Mouse (Mus musculus): ENCODE measurements around the gene Catsperd. TPM values are rescaled to one million over a fixed set of nuclear protein-coding genes. Genes with fewer than 3 reads are reported as not detected.
A peak's percentile ranks its signal among the peaks of the same experiment; 100 is the strongest.

Gene Catsperd
- polyA plus RNA-seq, 1 experiment from 2014 or later = 0.78 TPM

GRCm38 (mm10) chr17:56656171-56656570, 28.2 kb downstream of the Catsperd start:
- H3K27me3 ChIP-seq (ENCODE audit: insufficient read depth, low read length) = no peaks in the 10 kb centered on the region
- no peaks in the 10 kb centered on the region for H3K36me3 ChIP-seq (ENCODE audit: insufficient read depth, low read length)
- no peak overlapping the region for H3K9ac ChIP-seq (ENCODE audit: low read depth, low read length)
- no peak overlapping the region for H3K4me2 ChIP-seq (ENCODE audit: low read length)
- H3K4me3 ChIP-seq (replicated peaks; ENCODE audit: low read depth, low read length) = no peak overlapping the region
- H3K4me1 ChIP-seq (replicated peaks; ENCODE audit: insufficient read depth, low read length) = no peaks in the 10 kb centered on the region
- H3K9me3 ChIP-seq (replicated peaks; ENCODE audit: low read length) = no peaks in the 10 kb centered on the region
- H3K27ac ChIP-seq = no peak overlapping the region
- no peak for DNase-seq (ENCODE audit: low spot score)
- WGBS = 86% methylated on average over 6 of the region's 6 CpGs
- no peak for ATAC-seq (replicated peaks; ENCODE audit: low FRiP score, low read depth)
- no peak for TF ChIP-seq CTCF (IDR thresholded peaks at IDR 0.05; ENCODE audit: low read depth)

DNA sequence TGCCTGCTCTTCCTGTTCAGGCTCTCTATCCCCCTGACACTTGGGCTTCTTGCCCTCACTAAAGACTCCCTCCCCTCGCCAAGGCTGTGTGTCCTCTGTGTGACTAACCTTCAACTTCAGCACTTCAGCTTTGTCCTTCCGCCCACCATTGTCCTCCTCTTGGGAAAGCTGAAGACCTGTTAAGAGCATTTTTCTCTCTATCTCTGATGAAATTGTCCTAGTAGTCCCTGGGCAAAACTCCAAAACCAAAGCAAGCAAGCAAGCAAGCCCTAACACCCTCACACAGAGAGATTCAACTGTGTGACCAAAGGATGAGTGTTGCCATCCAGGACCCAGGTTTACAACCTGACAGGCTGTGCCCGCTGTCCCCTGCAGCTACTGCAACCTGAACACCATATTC, 35.7 kb downstream of the Catsperd start:
- no peaks in the 10 kb centered on the region for H3K9me3 ChIP-seq (replicated peaks; ENCODE audit: low read length)
- peaks cover 10% of the 10 kb centered on the region for H3K4me1 ChIP-seq (replicated peaks; ENCODE audit: insufficient read depth, low read length)
- 56% methylated on average over 3 of the region's 3 CpGs for WGBS
- no peak for ATAC-seq (replicated peaks; ENCODE audit: low FRiP score, low read depth)
- H3K27ac ChIP-seq = no peak overlapping the region
- no peak for TF ChIP-seq CTCF (IDR thresholded peaks at IDR 0.05; ENCODE audit: low read depth)
- DNase-seq (ENCODE audit: low spot score) = no peak
- no peaks in the 10 kb centered on the region for H3K36me3 ChIP-seq (ENCODE audit: insufficient read depth, low read length)
- no peak overlapping the region for H3K9ac ChIP-seq (ENCODE audit: low read depth, low read length)
- peak overlapping the region; percentile 45 for H3K4me2 ChIP-seq (ENCODE audit: low read length)
- H3K27me3 ChIP-seq (ENCODE audit: insufficient read depth, low read length) = no peaks in the 10 kb centered on the region
- H3K4me3 ChIP-seq (replicated peaks; ENCODE audit: low read depth, low read length) = no peak overlapping the region

DNA sequence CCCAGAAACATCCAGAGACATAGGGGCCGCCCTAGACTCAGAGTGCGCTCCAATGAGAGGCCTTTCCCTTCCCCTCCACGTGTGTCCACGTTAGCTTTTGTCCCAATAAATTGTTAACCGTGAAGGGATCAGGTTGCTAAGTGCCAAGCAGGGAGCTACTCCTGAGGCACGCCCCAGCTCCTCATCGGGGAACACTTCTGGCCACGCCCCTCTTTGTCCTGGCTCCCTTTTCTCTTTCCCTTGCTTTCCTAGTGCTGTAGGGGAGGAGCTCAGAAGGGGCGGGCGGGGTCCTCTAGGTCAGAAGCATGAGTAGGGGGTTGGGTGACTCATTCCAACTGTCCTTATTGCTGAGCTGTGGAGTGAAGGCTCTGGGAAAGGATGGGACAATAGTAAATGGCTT, 36.4 kb downstream of the Catsperd start:
- H3K9ac ChIP-seq (ENCODE audit: low read depth, low read length) = no peak overlapping the region
- peak; percentile 34 for ATAC-seq (replicated peaks; ENCODE audit: low FRiP score, low read depth)
- no peaks in the 10 kb centered on the region for H3K36me3 ChIP-seq (ENCODE audit: insufficient read depth, low read length)
- 2% methylated on average over 10 of the region's 10 CpGs for WGBS
- H3K4me3 ChIP-seq (replicated peaks; ENCODE audit: low read depth, low read length) = no peak overlapping the region
- H3K27me3 ChIP-seq (ENCODE audit: insufficient read depth, low read length) = no peaks in the 10 kb centered on the region
- no peak for TF ChIP-seq CTCF (IDR thresholded peaks at IDR 0.05; ENCODE audit: low read depth)
- H3K27ac ChIP-seq = no peak overlapping the region
- peak; percentile 68 for DNase-seq (ENCODE audit: low spot score)
- no peaks in the 10 kb centered on the region for H3K9me3 ChIP-seq (replicated peaks; ENCODE audit: low read length)
- peak overlapping the region; percentile 45 for H3K4me2 ChIP-seq (ENCODE audit: low read length)
- peaks cover 12% of the 10 kb centered on the region for H3K4me1 ChIP-seq (replicated peaks; ENCODE audit: insufficient read depth, low read length)

DNA sequence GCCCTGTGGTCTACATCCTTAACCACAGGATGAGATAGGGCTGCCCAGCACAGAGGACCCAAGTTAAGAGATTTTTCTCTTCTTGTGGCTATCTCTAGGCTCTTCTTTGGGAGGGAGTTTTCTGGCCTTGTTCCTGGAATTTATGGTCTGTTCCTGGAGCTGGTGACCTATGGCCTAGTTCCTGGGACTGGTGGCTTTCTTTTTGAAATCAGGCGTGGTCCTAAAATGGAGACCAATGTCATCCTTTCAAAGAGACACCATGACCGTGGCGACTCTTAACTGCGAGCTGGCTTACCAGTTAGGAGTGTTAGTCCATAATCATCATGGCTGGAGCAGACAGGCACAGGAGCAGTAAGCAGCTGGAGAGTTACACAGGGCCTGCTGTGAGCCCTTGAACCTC, 38.4 kb downstream of the Catsperd start:
- Histone ChIP-seq H3K36me3 (ENCODE audit: insufficient read depth, low read length) (no peaks in the 10 kb centered on the region), H3K4me1 (replicated peaks; ENCODE audit: insufficient read depth, low read length) (peaks cover 12% of the 10 kb centered on the region), H3K9me3 (replicated peaks; ENCODE audit: low read length) (no peaks in the 10 kb centered on the region), H3K4me3 (replicated peaks; ENCODE audit: low read depth, low read length) (no peak overlapping the region), H3K27ac (no peak overlapping the region), H3K9ac (ENCODE audit: low read depth, low read length) (no peak overlapping the region), H3K27me3 (ENCODE audit: insufficient read depth, low read length) (no peaks in the 10 kb centered on the region), H3K4me2 (ENCODE audit: low read length) (no peak overlapping the region)
- WGBS = 91% methylated on average over 4 of the region's 4 CpGs
- no peak for TF ChIP-seq CTCF (IDR thresholded peaks at IDR 0.05; ENCODE audit: low read depth)
- no peak for DNase-seq (ENCODE audit: low spot score)
- ATAC-seq (replicated peaks; ENCODE audit: low FRiP score, low read depth) = no peak

GRCm38 (mm10) chr17:56667591-56667990, 39.6 kb downstream of the Catsperd start:
- no peak overlapping the region for H3K27ac ChIP-seq
- no peaks in the 10 kb centered on the region for H3K36me3 ChIP-seq (ENCODE audit: insufficient read depth, low read length)
- no peak overlapping the region for H3K9ac ChIP-seq (ENCODE audit: low read depth, low read length)
- no peaks in the 10 kb centered on the region for H3K9me3 ChIP-seq (replicated peaks; ENCODE audit: low read length)
- H3K4me1 ChIP-seq (replicated peaks; ENCODE audit: insufficient read depth, low read length) = peaks cover 12% of the 10 kb centered on the region
- H3K27me3 ChIP-seq (ENCODE audit: insufficient read depth, low read length) = no peaks in the 10 kb centered on the region
- H3K4me3 ChIP-seq (replicated peaks; ENCODE audit: low read depth, low read length) = no peak overlapping the region
- no peak for TF ChIP-seq CTCF (IDR thresholded peaks at IDR 0.05; ENCODE audit: low read depth)
- DNase-seq (ENCODE audit: low spot score) = no peak
- no peak for ATAC-seq (replicated peaks; ENCODE audit: low FRiP score, low read depth)
- H3K4me2 ChIP-seq (ENCODE audit: low read length) = no peak overlapping the region
- 77% methylated on average over 3 of the region's 3 CpGs for WGBS

- peak; percentile 96 for TF ChIP-seq CTCF (IDR thresholded peaks at IDR 0.05; ENCODE audit: low read depth)
- H3K9me3 ChIP-seq (replicated peaks; ENCODE audit: low read length) = no peaks in the 10 kb centered on the region
- H3K4me3 ChIP-seq (replicated peaks; ENCODE audit: low read depth, low read length) = peak overlapping the region; percentile 37
- H3K27ac ChIP-seq = no peak overlapping the region
- H3K36me3 ChIP-seq (ENCODE audit: insufficient read depth, low read length) = no peaks in the 10 kb centered on the region
- DNase-seq (ENCODE audit: low spot score) = peak; percentile 88
- 3% methylated on average over 31 of the region's 31 CpGs for WGBS
- no peaks in the 10 kb centered on the region for H3K27me3 ChIP-seq (ENCODE audit: insufficient read depth, low read length)
- H3K4me2 ChIP-seq (ENCODE audit: low read length) = peak overlapping the region; percentile 91
- no peak for ATAC-seq (replicated peaks; ENCODE audit: low FRiP score, low read depth)
- H3K4me1 ChIP-seq (replicated peaks; ENCODE audit: insufficient read depth, low read length) = peaks cover 12% of the 10 kb centered on the region
- H3K9ac ChIP-seq (ENCODE audit: low read depth, low read length) = peak overlapping the region; percentile 59
Observed at GRCm38 (mm10) chr17:56668384-56669144, 40.6 kb downstream of the Catsperd start.
